Mouse (Mus musculus) neural tube, embryonic 12.5 days (tissue): ENCODE measurements around the gene Nepro. TPM values are rescaled to one million over a fixed set of nuclear protein-coding genes. Genes with fewer than 3 reads are reported as not detected.

ENCODE experiments used
- ATAC-seq: fragments of 200-750 bp; cut with Nextera tagmentation; 2 replicates; pipeline ENCODE4 v1.8.0; 2017; ENCODE audit warnings: low read depth, mild to moderate bottlenecking, moderate TSS enrichment, moderate library complexity; ENCODE audit not compliant: low FRiP score
- H3K27ac ChIP-seq: fragments of 300-500 bp; sonication (generic); 2 replicates; pipeline ENCODE4 v1.5.1; 2016
- H3K27me3 ChIP-seq: fragments of 300-500 bp; sonication (generic); replicated peaks from 2 replicates; pipeline ENCODE4 v1.6.1; 2016; ENCODE audit warnings: mild to moderate bottlenecking
- H3K36me3 ChIP-seq: fragments of 300-500 bp; sonication (generic); 2 replicates; pipeline ENCODE4 v1.6.1; 2016; ENCODE audit warnings: mild to moderate bottlenecking
- H3K4me1 ChIP-seq: fragments of 300-500 bp; sonication (generic); 2 replicates; pipeline ENCODE4 v1.6.1; 2016
- H3K4me2 ChIP-seq: fragments of 300-500 bp; sonication (generic); replicated peaks from 2 replicates; pipeline ENCODE4 v1.6.1; 2016; ENCODE audit warnings: mild to moderate bottlenecking
- H3K4me3 ChIP-seq: fragments of 300-500 bp; sonication (generic); 2 replicates; pipeline ENCODE4 v1.5.1; 2016
- H3K9ac ChIP-seq: fragments of 300-500 bp; sonication (generic); 2 replicates; pipeline ENCODE4 v1.6.1; 2016; ENCODE audit warnings: mild to moderate bottlenecking
- H3K9me3 ChIP-seq: fragments of 300-500 bp; sonication (generic); 2 replicates; pipeline ENCODE4 v1.6.1; 2016; ENCODE audit warnings: mild to moderate bottlenecking
- WGBS: fragments of 180-500 bp; shearing (Covaris S2); methylation state at CpG from one replicate; pipeline ENCODE4 v1.1.7; 2016; 5-methylcytosine and 5-hydroxymethylcytosine counted together
- polyA plus RNA-seq: library from polyadenylated mRNA; unstranded; fragments of >200 nt; fragmentation: Nextera tagmentation; extraction: Ambion mirVana; gene quantifications from 2 replicates; pipeline ENCODE4 v1.2.1, GENCODE M21; 2016

Nepro gene
- polyA plus RNA-seq = 8.9 and 9.3 TPM in 2 replicates

DNA sequence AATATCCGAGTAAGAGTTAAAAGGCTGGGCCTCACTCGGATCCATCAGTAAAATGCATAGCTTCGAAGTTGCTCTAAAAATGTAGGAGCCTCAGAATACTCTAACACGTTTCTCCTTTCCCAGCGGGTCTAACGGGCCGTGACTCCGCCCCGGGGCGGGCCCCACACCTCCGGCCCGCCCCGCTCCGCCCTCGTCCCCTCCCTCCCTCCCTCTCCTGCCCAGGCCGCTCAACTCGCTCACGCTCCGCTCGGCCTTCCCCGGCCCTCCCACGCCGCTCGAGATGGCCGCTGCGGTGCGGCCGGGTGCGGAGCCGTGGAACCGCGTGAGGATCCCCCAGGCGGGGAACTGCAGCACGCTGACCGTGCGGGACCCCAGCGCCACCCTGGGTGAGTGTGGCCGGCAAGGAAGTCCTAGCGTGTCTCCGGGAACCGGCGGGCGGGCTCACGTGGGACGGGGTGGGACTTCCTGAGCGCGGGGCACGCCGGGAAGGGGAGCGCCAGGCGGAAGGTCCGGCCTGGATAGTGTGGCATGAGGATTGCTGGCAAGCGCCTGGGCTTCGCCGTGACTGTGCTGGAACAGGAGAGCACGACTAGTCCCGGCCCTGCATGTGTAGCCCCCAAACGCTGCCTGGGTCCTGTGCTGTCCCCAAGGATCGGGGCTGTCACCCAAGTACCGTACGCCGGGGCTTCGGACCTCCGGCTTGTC is at the start of gene Nepro:
Gene Nepro (plus strand): TSS at position 219 of the 705 bp plus-strand sequence.
- peak; percentile 98 for ATAC-seq
- no peaks in the 10 kb centered on the region for H3K9me3 ChIP-seq
- H3K9ac ChIP-seq = peak within 1 kb of the TSS; percentile 85
- H3K4me1 ChIP-seq = peaks cover 15% of the 10 kb centered on the region; the same call in 1 of the 2 replicates
- peak within 1 kb of the TSS; percentile 67 for H3K4me2 ChIP-seq
- peaks cover 12% of the 10 kb centered on the region for H3K36me3 ChIP-seq
- peak within 1 kb of the TSS; percentile 79 for H3K27ac ChIP-seq
- peak within 1 kb of the TSS; percentile 79 for H3K4me3 ChIP-seq
- under 1% methylated on average over 63 of the region's 64 CpGs for WGBS
- H3K27me3 ChIP-seq = no peaks in the 10 kb centered on the region

- Histone ChIP-seq H3K9me3 (no peaks in the 10 kb centered on the region), H3K4me2 (no peak overlapping the region), H3K27me3 (no peaks in the 10 kb centered on the region), H3K4me3 (no peak overlapping the region), H3K9ac (no peak overlapping the region), H3K36me3 (no peaks in the 10 kb centered on the region), H3K4me1 (peaks cover 49% of the 10 kb centered on the region), H3K27ac (no peak overlapping the region)
- no peak for ATAC-seq
- 91% methylated on average over 2 of the region's 2 CpGs for WGBS
These were observed 47.7 kb upstream of the Nepro start for GRCm38 (mm10) chr16:44676357-44676756.

GRCm38 (mm10) chr16:44679082-44679481 is 45.0 kb upstream of the Nepro start:
- H3K27me3 ChIP-seq = no peaks in the 10 kb centered on the region
- H3K9me3 ChIP-seq = peaks cover 10% of the 10 kb centered on the region; the same call in 1 of the 2 replicates
- 17% methylated on average over 8 of the region's 8 CpGs for WGBS
- peak; percentile 89 for ATAC-seq
- H3K4me1 ChIP-seq = peaks cover 25% of the 10 kb centered on the region
- no peak overlapping the region for H3K4me3 ChIP-seq
- 0 out of 2 replicates have a peak, but pooled peaks cover 3% of the 10 kb centered on the region for H3K36me3 ChIP-seq
- peak overlapping the region; percentile 41 for H3K4me2 ChIP-seq
- H3K9ac ChIP-seq = no peak overlapping the region
- H3K27ac ChIP-seq = peak overlapping the region; percentile 20; the same call in 1 of the 2 replicates

- 8% methylated on average over 8 of the region's 8 CpGs for WGBS
- peak overlapping the region; percentile 78 for H3K27ac ChIP-seq
- H3K9ac ChIP-seq = no peak overlapping the region
- peak overlapping the region; percentile 41 for H3K4me2 ChIP-seq
- no peak overlapping the region for H3K4me3 ChIP-seq
- H3K4me1 ChIP-seq = peaks cover 25% of the 10 kb centered on the region
- peak; percentile 94 for ATAC-seq
- peaks cover 10% of the 10 kb centered on the region; the same call in 1 of the 2 replicates for H3K9me3 ChIP-seq
- no peaks in the 10 kb centered on the region for H3K27me3 ChIP-seq
- H3K36me3 ChIP-seq = 0 out of 2 replicates have a peak, but pooled peaks cover 3% of the 10 kb centered on the region
These were observed 44.6 kb upstream of the Nepro start for GRCm38 (mm10) chr16:44679503-44679971.

DNA sequence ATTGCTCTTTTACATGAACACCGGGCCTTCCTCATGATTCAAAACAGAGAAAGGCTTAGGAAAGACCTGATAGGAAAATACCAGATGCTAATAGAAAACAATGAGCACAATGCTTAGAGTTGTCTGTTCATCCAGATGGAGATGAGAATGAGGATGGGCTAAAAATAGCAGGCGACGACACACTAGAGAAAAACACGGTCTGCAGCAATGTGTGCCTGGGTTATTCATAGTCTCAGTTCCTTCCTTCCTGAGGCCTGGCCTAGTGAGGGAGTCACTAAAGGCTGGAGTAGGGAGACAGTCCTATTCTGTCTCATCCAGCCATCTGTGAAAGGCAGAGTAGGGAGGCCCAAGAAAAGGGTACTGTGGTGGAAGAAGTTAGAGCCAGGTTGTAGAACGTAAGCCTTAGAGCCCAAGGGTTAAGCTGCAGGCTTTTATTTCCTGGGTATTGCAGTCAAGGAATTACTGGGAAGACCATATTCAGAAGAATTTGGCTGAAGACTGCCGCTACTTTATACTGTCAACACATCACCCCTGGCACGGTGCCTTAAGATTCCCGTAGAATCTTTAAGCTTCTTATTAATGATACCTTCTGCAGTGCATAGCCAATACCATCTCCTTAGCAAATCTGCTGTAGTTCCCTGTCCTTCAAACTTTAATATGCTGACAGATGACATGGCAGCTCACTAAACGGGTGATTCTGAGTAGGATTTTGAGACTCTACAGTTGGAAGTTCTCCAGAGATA is 43.2 kb upstream of the Nepro start:
- no peak for ATAC-seq
- H3K27ac ChIP-seq = peak overlapping the region; percentile 78; the same call in 1 of the 2 replicates
- H3K36me3 ChIP-seq = 0 out of 2 replicates have a peak, but pooled peaks cover 3% of the 10 kb centered on the region
- WGBS = 66% methylated on average over 9 of the region's 9 CpGs
- H3K4me2 ChIP-seq = no peak overlapping the region
- H3K4me3 ChIP-seq = no peak overlapping the region
- H3K4me1 ChIP-seq = peaks cover 36% of the 10 kb centered on the region
- H3K9me3 ChIP-seq = peaks cover 10% of the 10 kb centered on the region; the same call in 1 of the 2 replicates
- H3K9ac ChIP-seq = no peak overlapping the region
- no peaks in the 10 kb centered on the region for H3K27me3 ChIP-seq

DNA sequence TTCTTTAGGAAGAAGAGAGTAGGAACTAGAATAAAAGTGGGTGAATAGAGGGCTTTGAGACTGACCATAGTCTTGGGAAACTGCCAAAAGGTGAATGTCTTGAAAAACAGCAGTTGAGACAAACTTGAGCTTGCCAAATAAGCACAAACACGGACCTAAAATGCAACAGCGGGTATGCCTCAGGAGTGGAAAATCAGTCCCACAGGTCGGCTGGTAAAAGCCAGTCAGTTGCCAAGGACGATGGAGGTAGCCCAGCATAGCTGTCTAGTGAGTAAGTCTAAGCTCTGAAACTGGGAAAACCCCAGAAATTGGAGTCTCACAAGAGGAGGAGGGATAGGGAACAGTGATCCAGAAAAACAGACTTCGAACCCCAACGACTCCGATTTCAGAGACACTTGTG is 39.5 kb upstream of the Nepro start:
- Histone ChIP-seq H3K27ac (no peak overlapping the region), H3K9me3 (peaks cover 10% of the 10 kb centered on the region; the same call in 1 of the 2 replicates), H3K9ac (no peak overlapping the region), H3K27me3 (no peaks in the 10 kb centered on the region), H3K4me2 (no peak overlapping the region), H3K36me3 (0 out of 2 replicates have a peak, but pooled peaks cover 3% of the 10 kb centered on the region), H3K4me1 (peaks cover 53% of the 10 kb centered on the region), H3K4me3 (no peak overlapping the region)
- WGBS = 77% methylated on average over 7 of the region's 7 CpGs
- ATAC-seq = no peak

DNA sequence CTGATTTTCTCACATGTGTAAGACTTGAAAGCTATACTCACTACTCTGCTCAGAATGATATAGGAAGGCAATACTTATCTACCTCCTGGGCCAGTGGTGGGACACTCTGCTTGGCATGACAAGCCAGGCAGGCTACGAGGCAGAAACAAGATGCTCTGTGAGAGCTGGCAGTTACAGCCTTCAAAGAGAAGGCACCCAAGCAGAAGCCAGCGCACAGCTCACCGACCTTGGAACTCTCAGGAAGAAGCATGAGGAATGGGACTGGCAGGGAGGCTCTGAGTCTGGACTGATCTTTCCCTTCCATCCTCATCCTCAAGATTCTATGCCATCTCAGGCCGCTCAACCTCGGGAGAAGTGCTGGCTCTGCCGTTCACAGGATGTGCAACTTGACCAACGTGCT is 38.7 kb upstream of the Nepro start:
- peaks cover 46% of the 10 kb centered on the region for H3K4me1 ChIP-seq
- 81% methylated on average over 7 of the region's 7 CpGs for WGBS
- H3K4me2 ChIP-seq = no peak overlapping the region
- no peaks in the 10 kb centered on the region for H3K27me3 ChIP-seq
- H3K36me3 ChIP-seq = 0 out of 2 replicates have a peak, but pooled peaks cover 3% of the 10 kb centered on the region
- no peak for ATAC-seq
- H3K9me3 ChIP-seq = peaks cover 10% of the 10 kb centered on the region; the same call in 1 of the 2 replicates
- H3K9ac ChIP-seq = no peak overlapping the region
- H3K27ac ChIP-seq = no peak overlapping the region
- no peak overlapping the region for H3K4me3 ChIP-seq

GRCm38 (mm10) chr16:44686991-44687718 is 36.9 kb upstream of the Nepro start:
- Histone ChIP-seq H3K4me3 (no peak overlapping the region; the same call in 1 of the 2 replicates), H3K27me3 (no peaks in the 10 kb centered on the region), H3K9ac (no peak overlapping the region), H3K4me1 (peaks cover 37% of the 10 kb centered on the region), H3K27ac (peak overlapping the region; percentile 72), H3K36me3 (0 out of 2 replicates have a peak, but pooled peaks cover 2% of the 10 kb centered on the region), H3K9me3 (peaks cover 5% of the 10 kb centered on the region; the same call in 1 of the 2 replicates), H3K4me2 (peak overlapping the region; percentile 54)
- ATAC-seq = peak; percentile 91
- 33% methylated on average over 20 of the region's 20 CpGs for WGBS

DNA sequence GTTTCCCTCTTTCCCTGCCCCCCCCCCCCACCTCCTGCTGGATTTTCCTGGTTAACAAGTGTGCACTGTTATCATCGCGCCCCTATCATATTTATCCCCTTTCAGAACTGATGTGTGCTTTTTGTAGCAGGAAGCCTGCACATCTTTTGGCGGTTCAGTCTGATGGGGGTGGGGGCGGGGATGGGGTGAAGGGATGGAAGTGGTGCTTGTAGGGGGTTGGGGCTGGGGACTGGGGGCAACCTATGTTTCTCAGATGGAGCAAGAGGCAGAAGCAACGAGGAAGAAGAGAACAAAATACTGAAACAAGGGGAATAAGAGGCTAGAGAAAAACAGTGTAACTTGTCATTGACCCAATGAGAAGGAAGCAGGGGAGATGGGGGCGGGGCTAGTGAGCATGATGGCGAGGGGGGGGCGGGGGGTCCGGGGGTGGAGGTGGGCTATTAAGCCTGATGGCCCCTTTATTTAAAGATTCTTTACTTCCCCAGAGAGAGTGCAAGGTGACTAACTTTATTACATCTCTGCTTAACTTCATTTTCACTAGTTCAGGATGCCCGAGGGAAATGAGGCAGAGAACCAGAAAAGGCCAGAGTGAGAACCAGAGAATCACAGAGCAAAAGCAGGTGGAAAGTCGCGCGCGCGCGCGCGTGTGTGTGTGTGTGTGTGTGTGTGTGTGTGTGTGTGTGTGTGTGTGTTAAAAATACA is 36.2 kb upstream of the Nepro start:
- peaks cover 37% of the 10 kb centered on the region for H3K4me1 ChIP-seq
- ATAC-seq = no peak; the same call in none of the 2 replicates

DNA sequence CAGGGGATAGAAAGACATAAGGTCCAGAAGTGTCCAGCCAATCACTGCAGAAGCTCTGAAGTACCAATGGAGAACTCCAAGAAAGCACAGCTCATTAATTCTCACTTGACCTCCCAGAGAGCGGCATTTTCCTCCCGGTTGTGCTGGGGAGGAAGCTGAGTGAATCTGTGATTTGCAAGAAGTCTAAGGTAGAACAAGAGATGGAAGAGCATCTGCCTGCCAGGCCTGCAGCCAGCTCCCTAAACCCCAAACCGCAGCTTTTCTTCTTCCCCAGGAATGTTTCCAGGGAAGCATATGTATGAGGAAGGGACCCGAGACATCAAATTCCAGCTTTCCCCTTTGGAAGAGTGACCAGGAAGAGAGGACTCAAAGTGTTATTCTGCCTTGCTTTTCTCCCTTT is 35.6 kb upstream of the Nepro start:
- H3K36me3 ChIP-seq = no peaks in the 10 kb centered on the region
- peak overlapping the region; percentile 39 for H3K27ac ChIP-seq
- no peak overlapping the region for H3K9ac ChIP-seq
- 0% methylated on average over 4 of the region's 4 CpGs for WGBS
- no peaks in the 10 kb centered on the region for H3K9me3 ChIP-seq
- 0 out of 2 replicates have a peak overlapping the region, but pooled peaks have one; percentile 11 for H3K4me3 ChIP-seq
- H3K4me1 ChIP-seq = peaks cover 37% of the 10 kb centered on the region
- peak overlapping the region; percentile 54 for H3K4me2 ChIP-seq
- ATAC-seq = no peak
- no peaks in the 10 kb centered on the region for H3K27me3 ChIP-seq

More for the DNA sequence above, 36.2 kb upstream of the Nepro start:
- peak overlapping the region; percentile 54 for H3K4me2 ChIP-seq
- H3K9ac ChIP-seq = 0 out of 2 replicates have a peak overlapping the region, but pooled peaks have one; percentile 0
- H3K27me3 ChIP-seq = no peaks in the 10 kb centered on the region
- no peaks in the 10 kb centered on the region for H3K36me3 ChIP-seq
- no peaks in the 10 kb centered on the region for H3K9me3 ChIP-seq
- H3K27ac ChIP-seq = peak overlapping the region; percentile 72
- H3K4me3 ChIP-seq = peak overlapping the region; percentile 11; the same call in 1 of the 2 replicates
- WGBS = under 1% methylated on average over 18 of the region's 18 CpGs

- no peaks in the 10 kb centered on the region for H3K27me3 ChIP-seq
- ATAC-seq = no peak
- no peak overlapping the region for H3K27ac ChIP-seq
These were observed 33.6 kb upstream of the Nepro start for GRCm38 (mm10) chr16:44690501-44690900.

More at GRCm38 (mm10) chr16:44690501-44690900, 33.6 kb upstream of the Nepro start:
- no peak overlapping the region for H3K4me3 ChIP-seq
- WGBS = 81% methylated on average over 2 of the region's 2 CpGs
- H3K4me1 ChIP-seq = peaks cover 27% of the 10 kb centered on the region
- H3K9me3 ChIP-seq = no peaks in the 10 kb centered on the region
- H3K9ac ChIP-seq = no peak overlapping the region
- H3K36me3 ChIP-seq = no peaks in the 10 kb centered on the region
- no peak overlapping the region for H3K4me2 ChIP-seq
